8 mouse cellular contexts compared by ENCODE assay signal in the genomic region with DNA sequence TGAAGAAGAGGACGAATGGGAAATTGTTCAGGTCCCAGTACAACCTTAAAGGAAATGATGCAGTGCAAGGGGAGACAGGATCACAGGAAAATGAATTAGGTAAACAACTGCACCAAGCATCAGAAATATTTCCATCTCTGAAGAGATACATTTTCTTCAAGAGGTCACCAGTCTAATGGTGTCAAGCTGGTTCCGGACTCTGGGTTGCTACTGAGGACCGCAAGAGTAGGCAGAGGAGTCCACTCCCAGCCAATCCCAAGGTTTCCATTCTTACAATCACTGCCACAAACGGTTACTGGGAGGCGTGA. TPM values are rescaled to one million over a fixed set of nuclear protein-coding genes. Genes with fewer than 3 reads are reported as not detected.
A peak's percentile ranks its signal among the peaks of the same experiment; 100 is the strongest.
DNase-seq lines count a peak whose midpoint lies in the region; ATAC-seq and TF ChIP-seq lines count a peak whose summit lies in the region.

No protein-coding gene starts in this region.

- H3K27ac ChIP-seq in kidney, embryonic 14.5 days (ENCODE audit: low read depth, low read length): no peak overlapping the region
- H3K27ac ChIP-seq in cortical plate, adult 2 months (ENCODE audit: insufficient read depth, low read length): no peak overlapping the region
- peak overlapping the region; percentile 93 for H3K27ac ChIP-seq in hindbrain, embryonic 14.5 days
- peak overlapping the region; percentile 93 for H3K27ac ChIP-seq in midbrain, embryonic 15.5 days

- no peak for DNase-seq in kidney, postnatal 14 days
- DNase-seq in hindbrain, embryonic 14.5 days (ENCODE audit: low spot score): no peak
- no peak for DNase-seq in layer of hippocampus, postnatal 10 days (ENCODE audit: low spot score in 2 of 2)
- DNase-seq in adipocyte (ENCODE audit: low spot score): no peak

- 5% methylated on average over 5 of the region's 5 CpGs for WGBS in kidney, embryonic 14.5 days
- WGBS in hindbrain, embryonic 14.5 days: 7% methylated on average over 5 of the region's 5 CpGs
- WGBS in midbrain, embryonic 15.5 days: 2% methylated on average over 5 of the region's 5 CpGs

- no peaks in the 10 kb centered on the region for H3K36me3 ChIP-seq in kidney, embryonic 14.5 days (ENCODE audit: control insufficient read depth, insufficient read depth, low read length)
- no peaks in the 10 kb centered on the region for H3K36me3 ChIP-seq in hindbrain, embryonic 14.5 days (replicated peaks; ENCODE audit: control insufficient read depth, insufficient read depth)
- no peaks in the 10 kb centered on the region for H3K36me3 ChIP-seq in midbrain, embryonic 15.5 days (replicated peaks)

- TF ChIP-seq CTCF in cortical plate, adult 2 months (IDR thresholded peaks at IDR 0.05; ENCODE audit: extremely low read depth, insufficient read depth, low read length): no peak

- H3K27me3 ChIP-seq in kidney, embryonic 14.5 days (ENCODE audit: control insufficient read depth, insufficient read depth, low read length): peaks cover 13% of the 10 kb centered on the region
- no peaks in the 10 kb centered on the region for H3K27me3 ChIP-seq in hindbrain, embryonic 14.5 days (ENCODE audit: control insufficient read depth, insufficient read depth, low read length)
- H3K27me3 ChIP-seq in midbrain, embryonic 15.5 days (replicated peaks): no peaks in the 10 kb centered on the region

- ATAC-seq in kidney, embryonic 14.5 days (ENCODE audit: low FRiP score, low TSS enrichment): peak; percentile 69
- no peak for ATAC-seq in hindbrain, embryonic 14.5 days (ENCODE audit: low FRiP score)
- ATAC-seq in midbrain, embryonic 15.5 days (replicated peaks): no peak
- ATAC-seq in activated CD4-positive, CD25-positive, alpha-beta regulatory T cell, adult 4 months: no peak

- H3K9ac ChIP-seq in kidney, embryonic 14.5 days (ENCODE audit: low read depth, low read length): peak overlapping the region; percentile 69; the same call in 1 of the 2 replicates
- peak overlapping the region; percentile 89 for H3K9ac ChIP-seq in hindbrain, embryonic 14.5 days
- H3K9ac ChIP-seq in midbrain, embryonic 15.5 days: peak overlapping the region; percentile 90

- peak overlapping the region; percentile 75 for H3K4me3 ChIP-seq in kidney, embryonic 14.5 days (ENCODE audit: low read length)
- H3K4me3 ChIP-seq in cortical plate, adult 2 months (ENCODE audit: insufficient read depth, low read length): peak overlapping the region; percentile 57
- H3K4me3 ChIP-seq in hindbrain, embryonic 14.5 days (replicated peaks; ENCODE audit: low read length): peak overlapping the region; percentile 92
- H3K4me3 ChIP-seq in midbrain, embryonic 15.5 days: peak overlapping the region; percentile 93

- H3K4me1 ChIP-seq in kidney, embryonic 14.5 days (ENCODE audit: control insufficient read depth, insufficient read depth, low read length): no peaks in the 10 kb centered on the region
- no peaks in the 10 kb centered on the region for H3K4me1 ChIP-seq in cortical plate, adult 2 months (ENCODE audit: control insufficient read depth, insufficient read depth, low read length)
- H3K4me1 ChIP-seq in hindbrain, embryonic 14.5 days (replicated peaks; ENCODE audit: control insufficient read depth, insufficient read depth, low read length): peaks cover 28% of the 10 kb centered on the region
- peaks cover 27% of the 10 kb centered on the region for H3K4me1 ChIP-seq in midbrain, embryonic 15.5 days

- no peaks in the 10 kb centered on the region for H3K9me3 ChIP-seq in kidney, embryonic 14.5 days (ENCODE audit: control insufficient read depth, low read length)
- no peaks in the 10 kb centered on the region for H3K9me3 ChIP-seq in hindbrain, embryonic 14.5 days (ENCODE audit: control insufficient read depth, low read length)
- no peaks in the 10 kb centered on the region for H3K9me3 ChIP-seq in midbrain, embryonic 15.5 days

- peak overlapping the region; percentile 99 for H3K4me2 ChIP-seq in kidney, embryonic 14.5 days (replicated peaks; ENCODE audit: low read depth, low read length)
- peak overlapping the region; percentile 69 for H3K4me2 ChIP-seq in hindbrain, embryonic 14.5 days (replicated peaks)
- H3K4me2 ChIP-seq in midbrain, embryonic 15.5 days: peak overlapping the region; percentile 73

- TF ChIP-seq POLR2A in cortical plate, adult 2 months (IDR thresholded peaks at IDR 0.05; ENCODE audit: extremely low read depth, insufficient read depth, low read length): no peak

RNA-seq across cellular contexts. Expression of a gene that starts 0.5 kb away (rescaled TPM):
- 12.0 and 16.2 TPM in 2 replicates for polyA plus RNA-seq in kidney, embryonic 14.5 days (2014; fragmentation: Nextera tagmentation; extraction: Ambion mirVana)
- 10.1 and 11.7 TPM in 2 replicates for polyA plus RNA-seq in cortical plate, adult 2 months (2012; rRNA removed)
- 23.9 and 28.2 TPM in 2 replicates for polyA plus RNA-seq in hindbrain, embryonic 14.5 days (2014; fragmentation: Nextera tagmentation; extraction: Ambion mirVana)
- 23.9 and 25.1 TPM in 2 replicates for polyA plus RNA-seq in midbrain, embryonic 15.5 days (2015; fragmentation: Nextera tagmentation; extraction: Ambion mirVana)
- total RNA-seq in layer of hippocampus, postnatal 10 days (2021): 10 to 100 TPM; 38.8 to 44.3 TPM
- polyA plus RNA-seq in activated CD4-positive, CD25-positive, alpha-beta regulatory T cell, adult 4 months (2017; shearing (Covaris generic)): under 1 TPM in 1 of 2 experiments, not detected in 1; 0.13 TPM

Comparison
In these comparisons a context has a peak if more than half of its experiments do, and no peak if none do; other contexts are left out.
1. H3K27ac ChIP-seq: peak in hindbrain, embryonic 14.5 days (single experiment) and midbrain, embryonic 15.5 days (single experiment); none in kidney, embryonic 14.5 days (single experiment) and cortical plate, adult 2 months (single experiment).
2. Peak in every context shown above with its lines, with median percentiles within 50 percentile points of each other: H3K4me2 ChIP-seq, H3K4me3 ChIP-seq and H3K9ac ChIP-seq.